Mouse (Mus musculus) myocyte (in vitro differentiated cells): ENCODE measurements around the gene Spdya. TPM values are rescaled to one million over a fixed set of nuclear protein-coding genes. Genes with fewer than 3 reads are reported as not detected.
A peak's percentile ranks its signal among the peaks of the same experiment; 100 is the strongest.

Source experiments
- H3K27me3 ChIP-seq: one replicate; pipeline ENCODE4 v1.6.1; 2011; ENCODE audit not compliant: control insufficient read depth, insufficient read depth, insufficient read length
- H3K36me3 ChIP-seq: one replicate; pipeline ENCODE4 v1.6.1; 2011; ENCODE audit not compliant: control insufficient read depth, insufficient read depth
- H3K4me2 ChIP-seq: one replicate; pipeline ENCODE4 v1.6.1; 2011; ENCODE audit warnings: low read depth, control low read depth
- H3K4me3 ChIP-seq: one replicate; pipeline ENCODE4 v1.5.1; 2011; ENCODE audit warnings: mild to moderate bottlenecking, control low read depth, moderate library complexity
- H3K79me2 ChIP-seq: one replicate; pipeline ENCODE4 v1.6.1; 2011; ENCODE audit not compliant: control insufficient read depth, insufficient read depth
- H3ac ChIP-seq: one replicate; pipeline ENCODE4 v1.6.1; 2011; ENCODE audit not compliant: control insufficient read depth, insufficient read length
- CEBPB ChIP-seq: IDR thresholded peaks from 2 replicates; pipeline ENCODE4 v1.6.1; 2011; ENCODE audit warnings: mild to moderate bottlenecking, moderate library complexity; ENCODE audit not compliant: poor library complexity, insufficient read depth, severe bottlenecking
- E2F4 ChIP-seq: IDR thresholded peaks from one replicate; pipeline ENCODE4 v1.6.1; 2011; ENCODE audit warnings: mild to moderate bottlenecking, control low read depth, moderate library complexity; ENCODE audit not compliant: insufficient read depth
- MAX ChIP-seq: IDR thresholded peaks from one replicate; pipeline ENCODE4 v1.6.1; 2011; ENCODE audit warnings: low read depth, mild to moderate bottlenecking, control low read depth
- MYOD1 ChIP-seq, 3 experiments: IDR thresholded peaks; one replicate each; pipeline ENCODE4 v1.6.1; 2011; ENCODE audit warnings: control low read depth in 2 of 3, low read depth in 2 of 3, mild to moderate bottlenecking in 2 of 3, moderate library complexity in 1 of 3; ENCODE audit not compliant: insufficient read length in 2 of 3, control insufficient read depth in 1 of 3
- MYOG ChIP-seq, 3 experiments: IDR thresholded peaks; one replicate each; pipeline ENCODE4 v1.6.1; 2011; ENCODE audit warnings: control low read depth in 2 of 3, low read depth in 2 of 3, mild to moderate bottlenecking in 2 of 3; ENCODE audit not compliant: insufficient read length in 2 of 3, control insufficient read depth in 1 of 3, insufficient read depth in 1 of 3
- POLR2A ChIP-seq: IDR thresholded peaks from one replicate; pipeline ENCODE4 v1.6.1; 2011; ENCODE audit warnings: low read depth, mild to moderate bottlenecking, control low read depth, moderate library complexity; ENCODE audit not compliant: insufficient read length
- POLR2AphosphoS2 ChIP-seq: IDR thresholded peaks from one replicate; pipeline ENCODE4 v1.6.1; 2011; ENCODE audit warnings: low read depth, control low read depth; ENCODE audit not compliant: insufficient read length
- REST ChIP-seq: IDR thresholded peaks from one replicate; pipeline ENCODE4 v1.6.1; 2011; ENCODE audit warnings: mild to moderate bottlenecking, control low read depth, moderate library complexity; ENCODE audit not compliant: insufficient read depth, insufficient read length
- SRF ChIP-seq: IDR thresholded peaks from one replicate; pipeline ENCODE4 v1.6.1; 2011; ENCODE audit warnings: low read depth; ENCODE audit not compliant: control insufficient read depth, insufficient read length
- TCF12 ChIP-seq: IDR thresholded peaks from one replicate; pipeline ENCODE4 v1.6.1; 2011; ENCODE audit warnings: mild to moderate bottlenecking, control low read depth; ENCODE audit not compliant: poor library complexity, insufficient read depth, severe bottlenecking
- TCF3 ChIP-seq: IDR thresholded peaks from one replicate; pipeline ENCODE4 v1.6.1; 2011; ENCODE audit warnings: low read depth, control low read depth; ENCODE audit not compliant: insufficient read length
- USF1 ChIP-seq: IDR thresholded peaks from one replicate; pipeline ENCODE4 v1.6.1; 2011; ENCODE audit warnings: low read depth, mild to moderate bottlenecking, control low read depth, moderate library complexity
- polyA plus RNA-seq: library from polyadenylated mRNA; unstranded; fragments of >200 nt; fragmentation: generic; extraction: Trizol; gene quantifications from one replicate; pipeline ENCODE4 v1.2.1, GENCODE M21; 2012; ENCODE audit warnings: missing spikeins

Gene Spdya
- polyA plus RNA-seq, 1 experiment, result 0.08 TPM

DNA sequence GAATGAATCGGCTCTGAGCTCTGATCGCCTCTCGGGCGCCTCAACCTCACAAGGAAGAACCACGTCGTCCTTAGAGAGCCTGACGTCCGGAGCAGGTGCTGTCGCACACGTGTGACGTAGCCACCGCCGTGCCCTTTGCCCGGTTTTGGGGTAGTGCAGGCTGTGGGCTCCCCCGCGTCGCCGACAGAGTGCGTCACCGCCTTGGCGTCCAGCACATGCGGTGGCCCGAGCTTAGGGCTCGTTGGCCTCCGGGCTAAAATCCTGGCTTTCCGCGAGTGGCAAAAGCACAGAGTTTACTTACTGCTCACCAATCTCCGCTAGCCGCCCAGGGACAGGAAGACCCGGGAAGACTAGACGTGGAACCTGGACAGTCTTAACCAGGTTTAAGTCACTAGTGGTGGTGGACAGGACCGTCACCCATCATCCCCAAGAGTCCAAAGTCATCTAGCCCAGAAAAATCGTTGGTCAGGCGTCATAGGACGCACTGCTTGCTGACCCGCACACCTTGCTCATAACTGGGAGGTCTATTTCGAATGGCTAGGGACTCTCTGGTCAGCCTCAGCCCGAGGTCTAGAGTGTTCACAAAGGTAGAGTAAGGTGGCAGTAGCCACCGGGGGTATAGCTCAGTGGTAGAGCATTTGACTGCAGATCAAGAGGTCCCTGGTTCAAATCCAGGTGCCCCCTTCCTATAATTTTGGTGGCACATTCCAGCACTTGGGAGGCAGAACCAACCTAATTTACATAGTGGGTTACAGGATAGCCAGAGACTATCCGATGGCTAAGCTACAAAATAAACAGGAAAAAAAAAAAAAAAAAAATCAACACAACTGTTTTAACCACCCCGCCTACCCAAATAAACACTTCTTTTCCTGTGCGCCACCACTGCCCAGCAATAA, 47.0 kb downstream of the Spdya start:
- Histone ChIP-seq H3ac (peak overlapping the region; percentile 25), H3K4me3 (peak overlapping the region; percentile 82), H3K4me2 (peak overlapping the region; percentile 76), H3K36me3 (no peaks in the 10 kb centered on the region), H3K79me2 (peaks cover 6% of the 10 kb centered on the region), H3K27me3 (no peaks in the 10 kb centered on the region)
- TF ChIP-seq MAX (peak; percentile 6), MYOG (IDR thresholded peaks at IDR 0.05; ENCODE audit: control insufficient read depth in 1 of 3, insufficient read depth in 1 of 3, insufficient read length in 2 of 3, low read depth in 2 of 3) (peak in 2 of 3 experiments; percentile 66 to 81), E2F4 (no peak), CEBPB (no peak), SRF (peak; percentile 92), POLR2A (peak; percentile 61), REST (no peak), TCF12 (no peak), USF1 (no peak), TCF3 (no peak), MYOD1 (IDR thresholded peaks at IDR 0.05; ENCODE audit: control insufficient read depth in 1 of 3, insufficient read length in 2 of 3, low read depth in 2 of 3) (peak in 2 of 3 experiments; percentile 78 to 80), POLR2AphosphoS2 (peak; percentile 42)

- Histone ChIP-seq H3ac (peak within 1 kb of the TSS; percentile 47), H3K36me3 (peaks cover 9% of the 10 kb centered on the region), H3K4me3 (peak within 1 kb of the TSS; percentile 92), H3K79me2 (peaks cover 48% of the 10 kb centered on the region), H3K4me2 (peak within 1 kb of the TSS; percentile 85), H3K27me3 (no peaks in the 10 kb centered on the region)
- TF ChIP-seq SRF (no peak), USF1 (peak; percentile 81), E2F4 (no peak), MYOG (IDR thresholded peaks at IDR 0.05; ENCODE audit: control insufficient read depth in 1 of 3, insufficient read depth in 1 of 3, insufficient read length in 2 of 3, low read depth in 2 of 3) (peak in 1 of 3 experiments; percentile 23), MAX (peak; percentile 53), MYOD1 (IDR thresholded peaks at IDR 0.05; ENCODE audit: control insufficient read depth in 1 of 3, insufficient read length in 2 of 3, low read depth in 2 of 3) (peak in 1 of 3 experiments; percentile 2), POLR2AphosphoS2 (peak; percentile 82), POLR2A (peak; percentile 91)
Observed at GRCm38 (mm10) chr17:71615638-71616318, 63.9 kb downstream of the Spdya start, which contains the start of gene Wdr43. Gene Wdr43 (plus strand): TSS chr17:71615895.

DNA sequence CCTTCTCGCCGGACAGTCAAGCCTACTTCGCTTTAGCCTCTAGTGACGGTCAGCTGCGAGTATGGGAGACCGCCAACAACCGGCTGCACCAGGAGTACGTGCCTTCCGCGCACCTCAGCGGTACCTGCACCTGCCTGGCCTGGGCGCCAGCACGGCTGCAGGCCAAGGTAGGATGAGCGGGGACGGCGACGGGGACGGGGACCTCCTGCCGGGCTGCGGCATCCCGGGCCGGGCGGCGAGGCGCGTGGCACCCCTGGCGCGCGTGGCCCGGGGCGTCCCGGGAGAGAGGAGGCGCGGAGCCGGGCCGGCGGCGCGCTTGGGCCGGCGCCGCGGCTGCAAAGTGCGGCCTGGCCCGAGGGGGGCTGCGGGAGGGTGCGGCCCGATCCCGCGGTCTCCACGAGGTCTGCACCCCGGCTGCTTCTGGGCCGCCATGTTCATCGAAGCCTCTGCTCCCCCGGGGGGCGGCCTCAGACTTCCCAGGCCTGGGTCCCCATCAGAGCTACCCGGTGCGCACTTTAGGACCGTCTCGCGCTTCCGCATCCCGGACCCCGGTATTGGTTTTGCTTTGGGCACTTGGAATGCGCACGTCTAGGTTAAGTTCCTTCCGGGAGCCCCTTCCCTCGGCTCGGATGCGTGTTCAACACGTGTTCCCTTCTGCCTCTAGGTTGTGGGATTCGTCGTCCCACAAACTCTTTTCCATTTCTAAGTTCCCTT, 64.6 kb downstream of the Spdya start:
- TF ChIP-seq POLR2AphosphoS2 (no peak), SRF (no peak), MYOG (IDR thresholded peaks at IDR 0.05; ENCODE audit: control insufficient read depth in 1 of 3, insufficient read depth in 1 of 3, insufficient read length in 2 of 3, low read depth in 2 of 3) (no peak), USF1 (no peak), MYOD1 (IDR thresholded peaks at IDR 0.05; ENCODE audit: control insufficient read depth in 1 of 3, insufficient read length in 2 of 3, low read depth in 2 of 3) (no peak), TCF3 (no peak)
- Histone ChIP-seq H3K27me3 (no peaks in the 10 kb centered on the region), H3K79me2 (peaks cover 55% of the 10 kb centered on the region)

GRCm38 (mm10) chr17:71617033-71617362, 65.1 kb downstream of the Spdya start:
- H3K79me2 ChIP-seq, result peaks cover 60% of the 10 kb centered on the region
- H3K27me3 ChIP-seq, result no peaks in the 10 kb centered on the region
- H3K36me3 ChIP-seq, result peaks cover 9% of the 10 kb centered on the region
- TF ChIP-seq TCF3, result no peak
- TF ChIP-seq MAX, result no peak
- TF ChIP-seq CEBPB, result no peak
- no peak for TF ChIP-seq SRF
- no peak for TF ChIP-seq MYOD1 (IDR thresholded peaks at IDR 0.05; ENCODE audit: control insufficient read depth in 1 of 3, insufficient read length in 2 of 3, low read depth in 2 of 3)
- no peak for TF ChIP-seq MYOG (IDR thresholded peaks at IDR 0.05; ENCODE audit: control insufficient read depth in 1 of 3, insufficient read depth in 1 of 3, insufficient read length in 2 of 3, low read depth in 2 of 3)
- TF ChIP-seq E2F4, result no peak
- TF ChIP-seq POLR2A, result no peak
- TF ChIP-seq USF1, result no peak
- no peak for TF ChIP-seq REST
- no peak for TF ChIP-seq POLR2AphosphoS2
- TF ChIP-seq TCF12, result no peak
- peak overlapping the region; percentile 85 for H3K4me2 ChIP-seq
- peak overlapping the region; percentile 47 for H3ac ChIP-seq
- H3K4me3 ChIP-seq, result peak overlapping the region; percentile 92

More for the DNA sequence above, 64.6 kb downstream of the Spdya start:
- peak overlapping the region; percentile 47 for H3ac ChIP-seq
- peak overlapping the region; percentile 85 for H3K4me2 ChIP-seq
- H3K36me3 ChIP-seq, result peaks cover 9% of the 10 kb centered on the region
- peak overlapping the region; percentile 92 for H3K4me3 ChIP-seq
